Mouse (Mus musculus) intestine, embryonic 14.5 days (tissue): Measurements from ENCODE around the gene Plxna2. TPM values are rescaled to one million over a fixed set of nuclear protein-coding genes. Genes with fewer than 3 reads are reported as not detected.

Experiments
- ATAC-seq: fragments of 200-750 bp; cut with Nextera tagmentation; replicated peaks from 2 replicates; pipeline ENCODE4 v1.8.0; 2017; ENCODE audit warnings: low read depth, moderate number of reproducible peaks, moderate TSS enrichment, moderate library complexity; ENCODE audit not compliant: low FRiP score, low TSS enrichment
- DNase-seq: peaks from one replicate; pipeline ENCODE4 v3.0.0-alpha.2; 2018; ENCODE audit warnings: low spot score
- H3K27ac ChIP-seq: fragments of 300-500 bp; sonication (generic); 2 replicates; pipeline ENCODE4 v1.5.1; 2014; ENCODE audit warnings: low read depth, mild to moderate bottlenecking, control low read depth
- H3K27me3 ChIP-seq: fragments of 300-500 bp; sonication (generic); replicated peaks from 2 replicates; pipeline ENCODE4 v1.6.1; 2014; ENCODE audit warnings: low read length, control low read depth; ENCODE audit not compliant: control insufficient read depth, insufficient read depth
- H3K36me3 ChIP-seq: fragments of 300-500 bp; sonication (generic); 2 replicates; pipeline ENCODE4 v1.6.1; 2014; ENCODE audit warnings: low read length, control low read depth; ENCODE audit not compliant: control insufficient read depth, insufficient read depth
- H3K4me1 ChIP-seq: fragments of 300-500 bp; sonication (generic); replicated peaks from 2 replicates; pipeline ENCODE4 v1.6.1; 2014; ENCODE audit warnings: low read length, control low read depth, mixed read lengths; ENCODE audit not compliant: control insufficient read depth, insufficient read depth
- H3K4me2 ChIP-seq: fragments of 300-500 bp; sonication (generic); 2 replicates; pipeline ENCODE4 v1.6.1; 2014; ENCODE audit warnings: low read length
- H3K4me3 ChIP-seq: fragments of 300-500 bp; sonication (generic); 2 replicates; pipeline ENCODE4 v1.5.1; 2014; ENCODE audit warnings: low read depth, low read length, control low read depth, mixed read lengths
- H3K9ac ChIP-seq: fragments of 300-500 bp; sonication (generic); 2 replicates; pipeline ENCODE4 v1.6.1; 2014; ENCODE audit warnings: mild to moderate bottlenecking, low read length
- H3K9me3 ChIP-seq: fragments of 300-500 bp; sonication (generic); 2 replicates; pipeline ENCODE4 v1.6.1; 2016; ENCODE audit warnings: low read length, control low read depth; ENCODE audit not compliant: control insufficient read depth
- WGBS: fragments of 180-500 bp; shearing (Covaris S2); extraction: QIAGEN DNeasy Blood & Tissue Kit; methylation state at CpG from one replicate; pipeline ENCODE4 v1.1.7; 2014; 5-methylcytosine and 5-hydroxymethylcytosine counted together
- polyA plus RNA-seq: library from polyadenylated mRNA; unstranded; fragments of >200 nt; fragmentation: Nextera tagmentation; extraction: Ambion mirVana; gene quantifications from 2 replicates; pipeline ENCODE4 v1.2.1, GENCODE M21; 2014

The Plxna2 gene
- polyA plus RNA-seq, 1 experiment from 2014 or later, result 8.9 TPM

DNA sequence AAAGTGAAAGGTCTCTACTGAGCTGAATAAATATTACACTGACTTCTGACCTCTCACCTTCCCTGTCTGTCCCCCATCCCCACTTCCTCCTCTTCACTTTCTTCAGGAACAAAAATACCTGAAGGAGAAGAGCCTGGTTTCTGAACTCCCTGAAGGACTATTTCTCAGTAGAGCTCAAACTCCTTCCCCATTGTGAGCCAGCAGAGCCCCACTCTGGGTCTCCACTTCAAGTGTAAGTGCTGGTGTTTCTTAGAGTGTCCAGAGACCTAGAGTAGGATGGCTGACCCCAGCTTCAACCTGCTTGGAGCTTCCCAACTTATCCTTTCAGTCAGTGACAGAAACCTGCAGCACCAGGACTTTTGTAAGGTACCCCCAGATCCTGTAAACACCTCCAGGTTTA, 9.3 kb downstream of the Plxna2 start:
- ATAC-seq, result no peak
- no peak overlapping the region for H3K4me2 ChIP-seq
- H3K27me3 ChIP-seq, result no peaks in the 10 kb centered on the region

GRCm38 (mm10) chr1:194629135-194629689, 11.2 kb downstream of the Plxna2 start:
- DNase-seq (no peak), ATAC-seq (no peak)
- Histone ChIP-seq H3K4me2 (no peak overlapping the region), H3K4me1 (peaks cover 21% of the 10 kb centered on the region; the same call in 1 of the 2 replicates), H3K9ac (no peak overlapping the region), H3K4me3 (no peak overlapping the region), H3K36me3 (no peaks in the 10 kb centered on the region), H3K27ac (no peak overlapping the region), H3K9me3 (no peaks in the 10 kb centered on the region), H3K27me3 (no peaks in the 10 kb centered on the region)
- 43% methylated on average over 2 of the region's 2 CpGs for WGBS

More for the DNA sequence above, 9.3 kb downstream of the Plxna2 start:
- Histone ChIP-seq H3K36me3 (no peaks in the 10 kb centered on the region), H3K4me3 (no peak overlapping the region), H3K4me1 (peaks cover 34% of the 10 kb centered on the region), H3K9me3 (no peaks in the 10 kb centered on the region), H3K9ac (no peak overlapping the region), H3K27ac (no peak overlapping the region)
- no peak for DNase-seq

GRCm38 (mm10) chr1:194630498-194631056, 12.6 kb downstream of the Plxna2 start:
- ATAC-seq, result no peak
- no peaks in the 10 kb centered on the region for H3K27me3 ChIP-seq
- WGBS, result 48% methylated on average over 1 of the region's 1 CpGs

DNA sequence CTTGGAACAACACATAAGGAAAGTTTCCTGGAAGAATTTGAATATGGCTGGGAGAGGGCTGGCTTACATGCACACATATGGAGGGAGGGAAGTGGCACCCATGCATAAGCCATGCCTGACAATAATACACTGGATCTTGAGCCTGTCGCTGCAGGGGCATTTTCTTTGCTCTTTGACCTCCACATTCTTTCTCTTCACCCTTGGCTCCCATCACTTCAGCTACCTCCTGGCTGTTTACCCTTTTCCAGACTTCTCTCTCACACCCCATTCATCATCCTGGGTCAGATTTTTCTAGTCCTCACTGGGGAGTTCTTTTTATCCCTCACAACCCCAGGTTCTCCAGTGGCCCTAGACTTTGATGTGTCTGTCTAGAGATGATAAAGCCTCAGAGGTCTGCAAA, 13.6 kb downstream of the Plxna2 start:
- Histone ChIP-seq H3K36me3 (no peaks in the 10 kb centered on the region), H3K4me2 (no peak overlapping the region), H3K4me3 (no peak overlapping the region), H3K4me1 (peaks cover 17% of the 10 kb centered on the region; the same call in 1 of the 2 replicates), H3K9me3 (no peaks in the 10 kb centered on the region), H3K9ac (no peak overlapping the region), H3K27me3 (no peaks in the 10 kb centered on the region), H3K27ac (no peak overlapping the region)
- no peak for DNase-seq
- no peak for ATAC-seq
- WGBS, result 16% methylated on average over 1 of the region's 1 CpGs

More at GRCm38 (mm10) chr1:194630498-194631056, 12.6 kb downstream of the Plxna2 start:
- no peak overlapping the region for H3K9ac ChIP-seq
- H3K9me3 ChIP-seq, result no peaks in the 10 kb centered on the region
- peaks cover 12% of the 10 kb centered on the region; the same call in 1 of the 2 replicates for H3K4me1 ChIP-seq
- H3K36me3 ChIP-seq, result no peaks in the 10 kb centered on the region
- no peak overlapping the region for H3K4me2 ChIP-seq
- no peak overlapping the region for H3K27ac ChIP-seq
- no peak overlapping the region for H3K4me3 ChIP-seq
- DNase-seq, result no peak

DNA sequence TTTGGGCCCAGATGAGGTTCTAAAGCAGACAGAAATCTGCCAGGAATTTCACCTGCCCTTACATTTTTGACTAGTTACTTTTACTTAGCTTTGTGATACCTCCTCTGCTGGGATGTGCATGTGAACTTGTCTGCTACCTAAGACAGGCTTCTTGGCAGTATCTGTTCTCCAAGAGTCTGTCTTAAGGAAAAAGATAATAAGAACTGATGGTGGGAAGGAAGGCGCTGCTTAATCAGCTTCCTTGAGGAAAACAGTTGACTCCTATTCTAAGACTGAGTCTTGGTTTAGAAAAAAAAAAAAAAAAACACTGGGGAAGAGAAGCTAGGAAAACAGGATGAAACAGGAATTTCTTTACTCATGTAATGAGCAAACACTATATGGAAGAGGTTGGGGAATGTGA, 14.0 kb downstream of the Plxna2 start:
- Histone ChIP-seq H3K9me3 (no peaks in the 10 kb centered on the region), H3K4me2 (no peak overlapping the region), H3K36me3 (no peaks in the 10 kb centered on the region), H3K4me1 (peaks cover 17% of the 10 kb centered on the region; the same call in 1 of the 2 replicates), H3K9ac (no peak overlapping the region), H3K4me3 (no peak overlapping the region), H3K27ac (no peak overlapping the region), H3K27me3 (no peaks in the 10 kb centered on the region)
- WGBS, result 94% methylated on average over 1 of the region's 1 CpGs
- DNase-seq, result no peak
- ATAC-seq, result no peak

DNA sequence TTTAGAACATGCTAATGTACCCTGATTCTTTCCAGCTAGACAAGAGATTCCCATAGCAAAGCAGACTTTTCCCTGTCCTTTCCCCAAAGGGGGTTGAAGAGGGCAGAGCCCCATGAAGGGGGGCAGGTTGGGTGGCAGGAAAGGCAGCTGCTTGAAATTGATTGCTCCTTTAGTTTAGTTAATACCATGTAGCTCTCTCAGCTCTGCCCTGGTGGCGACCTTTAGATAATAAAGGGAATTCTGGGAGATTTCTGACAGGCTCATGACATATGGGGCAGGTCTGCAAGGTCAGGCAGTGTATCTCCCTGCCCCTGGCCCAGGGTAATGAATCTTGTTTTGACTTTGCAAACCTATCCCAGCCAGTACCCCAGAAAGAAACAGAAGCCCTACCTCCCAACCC, 17.4 kb downstream of the Plxna2 start:
- no peak overlapping the region for H3K9ac ChIP-seq
- no peak for DNase-seq
- no peaks in the 10 kb centered on the region for H3K27me3 ChIP-seq
- H3K27ac ChIP-seq, result no peak overlapping the region
- H3K4me1 ChIP-seq, result peaks cover 5% of the 10 kb centered on the region; the same call in 1 of the 2 replicates
- no peaks in the 10 kb centered on the region for H3K9me3 ChIP-seq
- 21% methylated on average over 1 of the region's 1 CpGs for WGBS
- H3K36me3 ChIP-seq, result no peaks in the 10 kb centered on the region
- no peak overlapping the region for H3K4me2 ChIP-seq
- ATAC-seq, result no peak
- no peak overlapping the region for H3K4me3 ChIP-seq

GRCm38 (mm10) chr1:194635942-194636341, 17.9 kb downstream of the Plxna2 start:
- Histone ChIP-seq H3K4me2 (no peak overlapping the region), H3K4me1 (peaks cover 5% of the 10 kb centered on the region; the same call in 1 of the 2 replicates), H3K36me3 (no peaks in the 10 kb centered on the region), H3K9me3 (no peaks in the 10 kb centered on the region), H3K27ac (no peak overlapping the region), H3K27me3 (no peaks in the 10 kb centered on the region), H3K9ac (no peak overlapping the region), H3K4me3 (no peak overlapping the region)
- no peak for DNase-seq
- no peak for ATAC-seq
- WGBS, result 63% methylated on average over 3 of the region's 3 CpGs

DNA sequence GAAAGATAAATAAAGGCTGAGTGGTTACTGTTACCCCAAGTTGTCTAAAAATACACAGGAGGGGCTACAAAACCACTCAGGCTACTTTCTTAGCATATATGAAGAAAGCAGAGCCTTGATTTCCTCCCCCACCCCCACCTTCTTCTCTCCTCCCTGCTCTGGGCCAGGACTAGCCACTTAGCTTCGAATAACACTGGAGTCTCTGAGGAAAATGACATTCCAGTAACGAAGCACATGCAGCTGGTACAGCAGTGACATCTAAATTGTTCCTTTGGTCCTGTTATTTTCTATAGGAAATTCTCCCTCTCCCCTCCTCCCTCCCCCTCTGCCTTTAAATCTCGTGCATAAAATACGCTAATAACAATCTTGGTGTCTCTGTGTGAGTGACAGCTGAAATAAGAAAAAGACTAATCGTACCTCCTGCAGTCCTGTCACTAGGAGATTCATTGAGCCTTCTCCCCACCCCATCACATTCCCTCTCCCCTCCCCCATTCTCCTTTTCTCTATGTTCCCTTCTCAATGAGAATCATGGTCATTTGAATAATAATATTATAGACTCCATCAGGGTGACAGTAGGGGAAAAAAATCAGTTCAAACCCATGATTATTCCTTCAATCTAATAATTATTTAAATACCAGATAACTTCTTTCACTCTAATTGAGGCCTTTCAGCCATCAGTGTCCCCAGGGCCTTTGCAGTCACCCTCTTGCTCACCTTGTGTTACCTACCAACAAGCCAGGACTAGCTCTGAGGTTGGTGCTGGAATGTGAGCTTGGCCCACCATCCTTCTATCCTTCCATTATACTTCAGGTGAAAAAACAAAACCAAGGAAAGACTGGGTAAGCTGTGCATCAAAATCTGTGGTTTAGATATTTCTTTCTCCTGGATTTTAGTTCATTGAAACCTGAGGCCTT, 19.6 kb downstream of the Plxna2 start:
- no peaks in the 10 kb centered on the region for H3K27me3 ChIP-seq
- no peak overlapping the region for H3K27ac ChIP-seq
- H3K4me2 ChIP-seq, result no peak overlapping the region
- 40% methylated on average over 5 of the region's 5 CpGs for WGBS
- DNase-seq (no peak), ATAC-seq (no peak)
- H3K9ac ChIP-seq, result no peak overlapping the region
- no peaks in the 10 kb centered on the region for H3K36me3 ChIP-seq
- H3K4me1 ChIP-seq, result peaks cover 9% of the 10 kb centered on the region; the same call in 1 of the 2 replicates
- H3K4me3 ChIP-seq, result no peak overlapping the region
- no peaks in the 10 kb centered on the region for H3K9me3 ChIP-seq
